Mouse (Mus musculus) MEL (cell line): Measurements from ENCODE around the gene Nobox. TPM values are rescaled to one million over a fixed set of nuclear protein-coding genes. Genes with fewer than 3 reads are reported as not detected.

ENCODE experiments used
- DNase-seq: peaks from one replicate; pipeline ENCODE4 v3.0.0; 2011; ENCODE audit warnings: low read depth, low spot score
- H3K27ac ChIP-seq: 2 replicates; pipeline ENCODE4 v1.5.1; 2012; ENCODE audit warnings: low read depth, mild to moderate bottlenecking, control low read depth, low read length, moderate library complexity; ENCODE audit not compliant: control insufficient read depth
- H3K27me3 ChIP-seq, 2 experiments: fragments of 150-350 bp in 1 of 2; sonication (generic) in 1 of 2; 2 replicates each; pipeline ENCODE4 v1.6.1; 2012; ENCODE audit warnings: low read length in 2 of 2, mild to moderate bottlenecking in 2 of 2, improper control_type of control experiment in 1 of 2, moderate library complexity in 1 of 2; ENCODE audit not compliant: insufficient read depth in 2 of 2, control insufficient read depth in 1 of 2
- H3K36me3 ChIP-seq, 2 experiments: 2 replicates each; pipeline ENCODE4 v1.6.1; 2012 to 2014; ENCODE audit warnings: low read length in 2 of 2, improper control_type of control experiment in 1 of 2, inconsistent platforms in 1 of 2, mild to moderate bottlenecking in 1 of 2; ENCODE audit not compliant: insufficient read depth in 2 of 2, control insufficient read depth in 1 of 2
- H3K4me1 ChIP-seq, 2 experiments: fragments of 150-350 bp in 1 of 2; sonication (generic) in 1 of 2; 2 replicates each; pipeline ENCODE4 v1.6.1; 2012; ENCODE audit warnings: low read length in 2 of 2, improper control_type of control experiment in 1 of 2, mild to moderate bottlenecking in 1 of 2; ENCODE audit not compliant: insufficient read depth in 2 of 2, control insufficient read depth in 1 of 2
- H3K4me3 ChIP-seq, 2 experiments: fragments of 150-350 bp in 1 of 2; sonication (generic) in 1 of 2; 2 replicates each; pipeline ENCODE4 v1.5.1; 2012; ENCODE audit warnings: low read depth in 2 of 2, low read length in 2 of 2, mild to moderate bottlenecking in 2 of 2, moderate library complexity in 2 of 2, control low read depth in 1 of 2, improper control_type of control experiment in 1 of 2; ENCODE audit not compliant: control insufficient read depth in 1 of 2, insufficient read depth in 1 of 2
- H3K79me2 ChIP-seq: 2 replicates; pipeline ENCODE4 v1.6.1; 2012; ENCODE audit warnings: mild to moderate bottlenecking, low read length, moderate library complexity; ENCODE audit not compliant: control insufficient read depth, poor library complexity, insufficient read depth
- H3K9ac ChIP-seq: 2 replicates; pipeline ENCODE4 v1.6.1; 2012; ENCODE audit warnings: low read depth, mild to moderate bottlenecking, control low read depth, low read length, moderate library complexity; ENCODE audit not compliant: control insufficient read depth, poor library complexity, severe bottlenecking
- H3K9me3 ChIP-seq: fragments of 150-350 bp; sonication (generic); replicated peaks from 2 replicates; pipeline ENCODE4 v1.6.1; 2012; ENCODE audit warnings: mild to moderate bottlenecking, low read length, improper control_type of control experiment, moderate library complexity; ENCODE audit not compliant: insufficient read depth
- CTCF ChIP-seq, 3 experiments: IDR thresholded peaks in 2 of 3; conservative IDR thresholded peaks in 1 of 3; 2 replicates each; pipeline ENCODE4 v1.5.1; 2011 to 2012; ENCODE audit warnings: low read length in 3 of 3, low read depth in 2 of 3, mild to moderate bottlenecking in 2 of 3, improper control_type of control experiment in 1 of 3, inconsistent platforms in 1 of 3, mixed read lengths in 1 of 3, moderate library complexity in 1 of 3; ENCODE audit not compliant: control insufficient read depth in 1 of 3, insufficient read depth in 1 of 3, poor library complexity in 1 of 3, severe bottlenecking in 1 of 3
- E2F4 ChIP-seq: IDR thresholded peaks from 2 replicates; pipeline ENCODE4 v1.6.1; 2011; ENCODE audit warnings: low read depth, low read length, improper control_type of control experiment, borderline replicate concordance
- ETS1 ChIP-seq: IDR thresholded peaks from 2 replicates; pipeline ENCODE4 v1.6.1; 2012; ENCODE audit warnings: low read depth, mild to moderate bottlenecking, inconsistent platforms, low read length, improper control_type of control experiment, moderate library complexity
- JUND ChIP-seq: IDR thresholded peaks from 2 replicates; pipeline ENCODE4 v1.6.1; 2011; ENCODE audit warnings: low read depth, mild to moderate bottlenecking, improper control_type of control experiment, low read length
- MAX ChIP-seq: IDR thresholded peaks from 2 replicates; pipeline ENCODE4 v1.6.1; 2011; ENCODE audit warnings: low read length, improper control_type of control experiment
- MXI1 ChIP-seq: IDR thresholded peaks from 2 replicates; pipeline ENCODE4 v1.6.1; 2011; ENCODE audit warnings: mild to moderate bottlenecking, low read depth, low read length, improper control_type of control experiment
- NELFE ChIP-seq: IDR thresholded peaks from 2 replicates; pipeline ENCODE4 v1.6.1; 2011; ENCODE audit warnings: low read depth, low read length, improper control_type of control experiment
- NRF1 ChIP-seq: IDR thresholded peaks from 2 replicates; pipeline ENCODE4 v1.6.1; 2014; ENCODE audit warnings: low read depth, mild to moderate bottlenecking, inconsistent platforms, low read length, improper control_type of control experiment, moderate library complexity; ENCODE audit not compliant: poor library complexity, insufficient read depth, severe bottlenecking
- POLR2A ChIP-seq, 2 experiments: IDR thresholded peaks; 2 replicates each; pipeline ENCODE4 v1.6.1; 2011 to 2012; ENCODE audit warnings: low read length in 2 of 2, mild to moderate bottlenecking in 2 of 2, control low read depth in 1 of 2, improper control_type of control experiment in 1 of 2, low read depth in 1 of 2, moderate library complexity in 1 of 2; ENCODE audit not compliant: control insufficient read depth in 1 of 2, insufficient read depth in 1 of 2, poor library complexity in 1 of 2
- POLR2AphosphoS2 ChIP-seq: IDR thresholded peaks from 2 replicates; pipeline ENCODE4 v1.6.1; 2011; ENCODE audit warnings: low read length, improper control_type of control experiment
- RAD21 ChIP-seq: IDR thresholded peaks from 2 replicates; pipeline ENCODE4 v1.6.1; 2011; ENCODE audit warnings: mild to moderate bottlenecking, low read depth, low read length, improper control_type of control experiment
- RCOR1 ChIP-seq: IDR thresholded peaks from 2 replicates; pipeline ENCODE4 v1.6.1; 2012; ENCODE audit warnings: low read depth, mild to moderate bottlenecking, inconsistent platforms, low read length, improper control_type of control experiment
- SMC3 ChIP-seq: IDR thresholded peaks from 2 replicates; pipeline ENCODE4 v1.6.1; 2011; ENCODE audit warnings: low read depth, low read length, improper control_type of control experiment
- TBP ChIP-seq: IDR thresholded peaks from 2 replicates; pipeline ENCODE4 v1.8.0; 2011; ENCODE audit warnings: low read depth, low read length, improper control_type of control experiment
- USF1 ChIP-seq: IDR thresholded peaks from 2 replicates; pipeline ENCODE4 v1.6.1; 2014; ENCODE audit warnings: low read depth, mild to moderate bottlenecking, inconsistent platforms, low read length, improper control_type of control experiment, moderate library complexity
- ZC3H11A ChIP-seq: IDR thresholded peaks from 2 replicates; pipeline ENCODE4 v1.6.1; 2012; ENCODE audit warnings: low read depth, mild to moderate bottlenecking, inconsistent platforms, low read length, improper control_type of control experiment
- polyA plus RNA-seq, 2 experiments: library from polyadenylated mRNA; stranded (reverse) in 1 of 2; unstranded in 1 of 2; fragments of >175 nt in 1 of 2; fragments of >200 nt in 1 of 2; gene quantifications; 2 replicates each; pipeline versions ENCODE4 v1.2.1 to v1.2.4; 2012; ENCODE audit warnings: low replicate concordance in 2 of 2, low read depth in 1 of 2; ENCODE audit not compliant: insufficient read length in 2 of 2, insufficient read depth in 1 of 2, missing spikeins in 1 of 2
- total RNA-seq: library from RNA; depleted of rRNA; stranded (reverse); fragments of 300-350 nt; gene quantifications from 2 replicates; pipeline ENCODE4 v1.2.3, GENCODE M21; 2012

Nobox gene
- total and polyA plus RNA-seq, 3 experiments, result not detected

DNA sequence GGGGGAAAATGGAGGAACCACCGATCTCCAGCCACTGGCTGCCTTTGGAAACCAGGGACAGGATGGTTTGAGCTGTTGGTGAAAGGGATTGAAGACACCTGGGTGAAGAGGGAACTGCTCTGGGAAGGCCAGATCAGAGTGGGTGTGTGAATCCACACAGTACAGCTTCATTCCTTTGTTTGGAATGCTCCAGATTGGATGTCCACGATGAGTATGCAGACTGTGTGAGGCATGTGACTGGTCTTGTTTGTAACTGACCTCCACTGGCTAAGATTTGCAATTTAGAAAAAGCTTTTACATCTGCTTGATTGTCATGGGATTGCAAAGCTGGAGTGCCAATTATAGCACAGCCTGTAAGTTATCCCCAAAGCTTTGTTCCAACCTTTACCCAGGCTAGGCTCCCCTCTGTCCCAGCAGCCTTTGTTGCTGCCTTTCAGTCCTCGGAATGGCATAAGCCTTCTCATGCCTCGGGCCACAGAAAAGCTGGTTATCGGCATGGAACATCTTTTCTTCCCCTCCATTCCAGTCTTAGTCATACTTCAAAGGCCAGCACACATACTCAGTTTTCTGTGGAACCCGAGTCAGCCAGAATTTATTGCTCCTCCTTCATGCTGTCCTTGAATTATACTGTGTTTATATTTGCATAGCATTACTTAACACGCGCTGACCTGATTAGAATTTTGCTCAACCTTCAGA is 3.8 kb upstream of the Nobox start:
- no peaks in the 10 kb centered on the region for H3K36me3 ChIP-seq
- H3K9ac ChIP-seq, result no peak overlapping the region
- H3K4me1 ChIP-seq, result no peaks in the 10 kb centered on the region
- DNase-seq, result no peak
- H3K9me3 ChIP-seq, result no peaks in the 10 kb centered on the region
- H3K27me3 ChIP-seq, result no peaks in the 10 kb centered on the region; a peak in 1 of 4 replicates
- TF ChIP-seq USF1, result no peak
- H3K4me3 ChIP-seq, result no peak overlapping the region
- H3K27ac ChIP-seq, result no peak overlapping the region
- H3K79me2 ChIP-seq, result no peaks in the 10 kb centered on the region

DNA sequence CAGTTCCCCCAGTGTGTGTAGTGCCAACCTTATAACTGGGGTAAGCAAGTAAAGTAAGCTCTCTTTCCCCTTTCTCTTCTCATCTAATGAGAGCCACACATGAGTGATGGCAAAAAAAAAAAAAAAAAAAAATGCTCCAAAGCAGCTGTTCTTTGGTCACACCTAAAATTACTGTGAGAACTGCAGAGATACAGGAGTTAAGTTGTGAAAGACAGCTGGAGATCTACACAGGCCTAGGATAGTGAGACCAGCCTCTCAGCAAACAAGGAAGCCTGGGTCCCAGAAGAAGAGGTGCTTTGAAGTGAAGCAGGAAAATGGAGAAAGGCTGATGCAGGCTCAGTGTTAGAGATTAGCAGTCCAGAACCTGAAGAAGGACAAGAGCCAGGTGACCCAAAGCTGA is 3.2 kb upstream of the Nobox start:
- Histone ChIP-seq H3K27me3 (no peaks in the 10 kb centered on the region; a peak in 1 of 4 replicates), H3K4me1 (no peaks in the 10 kb centered on the region), H3K4me3 (no peak overlapping the region), H3K27ac (no peak overlapping the region), H3K79me2 (no peaks in the 10 kb centered on the region), H3K9ac (no peak overlapping the region), H3K36me3 (no peaks in the 10 kb centered on the region), H3K9me3 (no peaks in the 10 kb centered on the region)
- DNase-seq, result no peak
- no peak for TF ChIP-seq MXI1
- TF ChIP-seq NELFE, result no peak
- no peak for TF ChIP-seq ETS1
- TF ChIP-seq E2F4, result no peak
- no peak for TF ChIP-seq JUND
- no peak for TF ChIP-seq SMC3
- TF ChIP-seq TBP, result no peak
- TF ChIP-seq ZC3H11A, result no peak
- no peak for TF ChIP-seq RAD21
- TF ChIP-seq RCOR1, result no peak
- TF ChIP-seq NRF1, result no peak
- TF ChIP-seq CTCF (IDR thresholded peaks at IDR 0.05 in 2 of 3, conservative IDR thresholded peaks at IDR 0.05 in 1 of 3; ENCODE audit: control insufficient read depth in 1 of 3, insufficient read depth in 1 of 3, low read depth in 2 of 3, low read length in 3 of 3, poor library complexity in 1 of 3, severe bottlenecking in 1 of 3), result no peak
- no peak for TF ChIP-seq POLR2A (IDR thresholded peaks at IDR 0.05; ENCODE audit: control insufficient read depth in 1 of 2, insufficient read depth in 1 of 2, low read depth in 1 of 2, low read length in 2 of 2, poor library complexity in 1 of 2)

DNA sequence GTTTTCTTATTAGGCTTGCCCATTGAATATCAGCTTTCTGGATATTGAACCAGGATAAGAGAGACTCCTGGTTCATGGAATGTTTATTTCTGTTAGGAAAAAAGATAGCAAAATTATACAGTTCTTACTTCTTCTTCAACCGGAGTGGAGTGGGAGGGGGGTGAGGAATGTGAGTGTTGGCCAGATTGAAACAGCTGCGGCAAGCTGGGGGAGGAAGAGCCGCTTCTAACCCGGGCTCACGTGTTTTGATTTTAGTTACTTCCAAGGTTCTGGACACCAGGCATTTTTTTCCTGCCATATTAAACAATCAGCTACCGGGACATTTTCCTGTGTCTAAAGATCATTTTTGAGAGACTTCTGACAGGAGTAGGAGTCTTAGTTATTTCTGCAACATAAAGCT is 717 bp upstream of the Nobox start:
- Histone ChIP-seq H3K4me1 (no peaks in the 10 kb centered on the region), H3K27me3 (no peaks in the 10 kb centered on the region; a peak in 1 of 4 replicates), H3K9me3 (no peaks in the 10 kb centered on the region), H3K79me2 (no peaks in the 10 kb centered on the region), H3K4me3 (no peak overlapping the region), H3K36me3 (no peaks in the 10 kb centered on the region), H3K27ac (no peak overlapping the region), H3K9ac (no peak overlapping the region)
- TF ChIP-seq RAD21, result no peak
- no peak for TF ChIP-seq MAX
- TF ChIP-seq POLR2A (IDR thresholded peaks at IDR 0.05; ENCODE audit: control insufficient read depth in 1 of 2, insufficient read depth in 1 of 2, low read depth in 1 of 2, low read length in 2 of 2, poor library complexity in 1 of 2), result no peak
- TF ChIP-seq TBP, result no peak
- TF ChIP-seq POLR2AphosphoS2, result no peak
- no peak for TF ChIP-seq NELFE
- no peak for DNase-seq
